ENCODE assay signal across 24 mouse cellular contexts in genomic region chr16:97679252-97679651, GRCm38 (mm10).
DNase-seq lines count a peak whose midpoint lies in the region; ATAC-seq and TF ChIP-seq lines count a peak whose summit lies in the region.
"Had no signal": no experiment of that assay in that cellular context is flagged by ENCODE, and none has a peak within 500 bp of the region (broad histone marks: within the 10 kb centered on the region; RNA-seq: fewer than 3 reads in every experiment).

No protein-coding gene starts in this region.

- no peak overlapping the region for H3K27ac ChIP-seq in intestine, postnatal 0 days (ENCODE audit: low read depth, low read length)
- H3K27ac ChIP-seq in stomach, postnatal 0 days (replicated peaks) = peak overlapping the region; percentile 61
- H3K27ac ChIP-seq: embryonic facial prominence, embryonic 10.5 days; embryonic facial prominence, embryonic 13.5 days; forebrain, embryonic 12.5 days; forebrain, embryonic 15.5 days; gastrocnemius, adult 2 months; hindbrain, embryonic 13.5 days had no signal

- WGBS in intestine, postnatal 0 days = 25% methylated on average over 2 of the region's 2 CpGs
- WGBS in stomach, postnatal 0 days = 31% methylated on average over 2 of the region's 2 CpGs

- peak; percentile 35 for DNase-seq in lung, postnatal 36 days
- DNase-seq in lung, postnatal 25 days (ENCODE audit: low spot score) = no peak
- DNase-seq in stomach, postnatal 0 days (ENCODE audit: low spot score) = peak; percentile 30
- no peak for DNase-seq in frontal cortex, postnatal 25 days (ENCODE audit: low spot score in 2 of 2)
- no peak for DNase-seq in layer of hippocampus, adult 9-11 months
- DNase-seq: adrenal gland, adult 2 months; adrenal gland, postnatal 14 days; cerebellum, adult 11-12 months; cerebellum, adult 8-10 months; cerebellum, postnatal 10 days; cerebellum, postnatal 36 days; embryo, embryonic 11 days; gastrocnemius, adult 2 months; gastrocnemius, postnatal 14 days had no signal

- H3K4me1 ChIP-seq in intestine, postnatal 0 days (replicated peaks; ENCODE audit: control insufficient read depth, insufficient read depth, low read length) = no peaks in the 10 kb centered on the region; the same call in 1 of the 2 replicates
- H3K4me1 ChIP-seq in stomach, postnatal 0 days (replicated peaks; ENCODE audit: control insufficient read depth, insufficient read depth) = no peaks in the 10 kb centered on the region
- H3K4me1 ChIP-seq: embryonic facial prominence, embryonic 10.5 days; embryonic facial prominence, embryonic 13.5 days; forebrain, embryonic 12.5 days; forebrain, embryonic 15.5 days; hindbrain, embryonic 13.5 days had no signal

- TF ChIP-seq EP300 in stomach, postnatal 0 days (optimal IDR thresholded peaks at IDR 0.05) = no peak

- no peak overlapping the region for H3K4me3 ChIP-seq in intestine, postnatal 0 days (ENCODE audit: low read depth, low read length)
- no peak overlapping the region for H3K4me3 ChIP-seq in stomach, postnatal 0 days (ENCODE audit: low read depth, low read length)
- H3K4me3 ChIP-seq: embryonic facial prominence, embryonic 10.5 days; embryonic facial prominence, embryonic 13.5 days; erythroblast, embryonic 14.5 days; forebrain, embryonic 12.5 days; forebrain, embryonic 15.5 days; gastrocnemius, adult 2 months; hindbrain, embryonic 13.5 days had no signal

- no peak for TF ChIP-seq CTCF in intestine, postnatal 0 days (IDR thresholded peaks at IDR 0.05; ENCODE audit: low read depth)
- no peak for TF ChIP-seq CTCF in stomach, postnatal 0 days (IDR thresholded peaks at IDR 0.05; ENCODE audit: low read depth)

- H3K4me2 ChIP-seq in intestine, postnatal 0 days (replicated peaks; ENCODE audit: low read depth) = no peak overlapping the region
- H3K4me2 ChIP-seq in stomach, postnatal 0 days (replicated peaks; ENCODE audit: low read depth) = no peak overlapping the region
- H3K4me2 ChIP-seq: embryonic facial prominence, embryonic 13.5 days; forebrain, embryonic 12.5 days; forebrain, embryonic 15.5 days; heart, embryonic 11.5 days; hindbrain, embryonic 13.5 days had no signal

- ATAC-seq in intestine, postnatal 0 days = peak; percentile 68
- ATAC-seq in stomach, postnatal 0 days (ENCODE audit: low FRiP score, low TSS enrichment) = peak; percentile 75
- ATAC-seq: CD4-positive, CD25-positive, alpha-beta regulatory T cell, adult 4 months; forebrain, embryonic 15.5 days; hindbrain, embryonic 16.5 days had no signal

- no peaks in the 10 kb centered on the region for H3K27me3 ChIP-seq in intestine, postnatal 0 days (replicated peaks; ENCODE audit: control insufficient read depth, insufficient read depth, low read length)
- no peaks in the 10 kb centered on the region for H3K27me3 ChIP-seq in stomach, postnatal 0 days (ENCODE audit: control insufficient read depth, insufficient read depth, low read length)
- H3K27me3 ChIP-seq: embryonic facial prominence, embryonic 13.5 days; forebrain, embryonic 12.5 days; forebrain, embryonic 15.5 days; hindbrain, embryonic 13.5 days had no signal

- no peaks in the 10 kb centered on the region for H3K36me3 ChIP-seq in intestine, postnatal 0 days (ENCODE audit: control insufficient read depth, insufficient read depth)
- no peaks in the 10 kb centered on the region for H3K36me3 ChIP-seq in stomach, postnatal 0 days (ENCODE audit: control insufficient read depth, insufficient read depth, low read length)
- H3K36me3 ChIP-seq: embryonic facial prominence, embryonic 10.5 days; embryonic facial prominence, embryonic 13.5 days; forebrain, embryonic 12.5 days; forebrain, embryonic 15.5 days; hindbrain, embryonic 13.5 days had no signal

- H3K9ac ChIP-seq in intestine, postnatal 0 days (ENCODE audit: low read depth, low read length) = no peak overlapping the region
- H3K9ac ChIP-seq in stomach, postnatal 0 days (ENCODE audit: low read length) = no peak overlapping the region
- H3K9ac ChIP-seq: embryonic facial prominence, embryonic 13.5 days; forebrain, embryonic 12.5 days; forebrain, embryonic 15.5 days; hindbrain, embryonic 13.5 days had no signal

- H3K9me3 ChIP-seq in intestine, postnatal 0 days (ENCODE audit: control insufficient read depth) = no peaks in the 10 kb centered on the region
- H3K9me3 ChIP-seq in stomach, postnatal 0 days (ENCODE audit: control insufficient read depth, low read length) = no peaks in the 10 kb centered on the region
- H3K9me3 ChIP-seq: embryonic facial prominence, embryonic 10.5 days; embryonic facial prominence, embryonic 13.5 days; forebrain, embryonic 12.5 days; forebrain, embryonic 15.5 days; hindbrain, embryonic 13.5 days had no signal

Comparison
In these comparisons a context has a peak if more than half of its experiments do, and no peak if none do; other contexts are left out.
1. DNase-seq: peak in lung, postnatal 36 days (single experiment) and stomach, postnatal 0 days (single experiment); none in lung, postnatal 25 days (single experiment), frontal cortex, postnatal 25 days (0 of 2) and layer of hippocampus, adult 9-11 months (single experiment).